Mouse (Mus musculus) midbrain, postnatal 0 days (tissue): ENCODE measurements around the gene Plau. TPM values are rescaled to one million over a fixed set of nuclear protein-coding genes. Genes with fewer than 3 reads are reported as not detected.

Source experiments
- ATAC-seq: fragments of 200-750 bp; cut with Nextera tagmentation; 2 replicates; pipeline ENCODE4 v1.8.0; 2017; ENCODE audit warnings: moderate number of reproducible peaks, mild to moderate bottlenecking, moderate TSS enrichment, moderate library complexity; ENCODE audit not compliant: low FRiP score
- DNase-seq: peaks from one replicate; pipeline ENCODE4 v3.0.0-alpha.2; 2015; ENCODE audit warnings: low spot score
- H3K27ac ChIP-seq: fragments of 300-500 bp; sonication (generic); 2 replicates; pipeline ENCODE4 v1.5.1; 2014; ENCODE audit warnings: low read depth, mild to moderate bottlenecking, low read length, mixed read lengths
- H3K27me3 ChIP-seq: fragments of 300-500 bp; sonication (generic); 2 replicates; pipeline ENCODE4 v1.6.1; 2014; ENCODE audit warnings: low read length, control low read depth, mixed read lengths; ENCODE audit not compliant: insufficient read depth
- H3K36me3 ChIP-seq: fragments of 300-500 bp; sonication (generic); 2 replicates; pipeline ENCODE4 v1.6.1; 2014; ENCODE audit warnings: low read length, control low read depth, mixed read lengths; ENCODE audit not compliant: insufficient read depth
- H3K4me1 ChIP-seq: fragments of 300-500 bp; sonication (generic); 2 replicates; pipeline ENCODE4 v1.6.1; 2014; ENCODE audit warnings: mild to moderate bottlenecking, control low read depth, antibody characterized with exemption, low read length, mixed read lengths; ENCODE audit not compliant: insufficient read depth
- H3K4me2 ChIP-seq: fragments of 300-500 bp; sonication (generic); 2 replicates; pipeline ENCODE4 v1.6.1; 2014; ENCODE audit warnings: low read depth, mild to moderate bottlenecking, low read length, mixed read lengths; ENCODE audit not compliant: poor library complexity, severe bottlenecking
- H3K4me3 ChIP-seq: fragments of 300-500 bp; sonication (generic); 2 replicates; pipeline ENCODE4 v1.5.1; 2014; ENCODE audit warnings: low read depth, mild to moderate bottlenecking, low read length, moderate library complexity
- H3K9ac ChIP-seq: fragments of 300-500 bp; sonication (generic); replicated peaks from 2 replicates; pipeline ENCODE4 v1.6.1; 2014; ENCODE audit warnings: mild to moderate bottlenecking, low read length, moderate library complexity, mixed read lengths; ENCODE audit not compliant: poor library complexity, severe bottlenecking
- H3K9me3 ChIP-seq: fragments of 300-500 bp; sonication (generic); 2 replicates; pipeline ENCODE4 v1.6.1; 2016; ENCODE audit warnings: low read length, control low read depth
- CTCF ChIP-seq: IDR thresholded peaks from 2 replicates; pipeline ENCODE4 v1.5.1; 2016; ENCODE audit warnings: antibody characterized with exemption, mild to moderate bottlenecking
- WGBS: fragments of 180-500 bp; shearing (Covaris S2); extraction: QIAGEN DNeasy Blood & Tissue Kit; methylation state at CpG from one replicate; pipeline ENCODE4 v1.1.7; 2014; 5-methylcytosine and 5-hydroxymethylcytosine counted together
- polyA plus RNA-seq: library from polyadenylated mRNA; unstranded; fragments of >200 nt; fragmentation: Nextera tagmentation; extraction: Ambion mirVana; gene quantifications from 2 replicates; pipeline ENCODE4 v1.2.1, GENCODE M21; 2015
- total RNA-seq: library from RNA; depleted of rRNA; stranded (reverse); fragments of >200 nt; gene quantifications from 2 replicates; pipeline ENCODE4 v1.2.3, GENCODE M21; 2014; rRNA removed

Plau gene
- total and polyA plus RNA-seq, 2 experiments from 2014 or later: 0.44 to 0.93 TPM

GRCm38 (mm10) chr14:20886266-20886665 lies 49.8 kb downstream of the Plau start:
- Histone ChIP-seq H3K27me3 (no peaks in the 10 kb centered on the region), H3K9ac (no peak overlapping the region), H3K36me3 (no peaks in the 10 kb centered on the region), H3K9me3 (no peaks in the 10 kb centered on the region), H3K27ac (no peak overlapping the region), H3K4me3 (no peak overlapping the region), H3K4me1 (no peaks in the 10 kb centered on the region), H3K4me2 (no peak overlapping the region)
- TF ChIP-seq CTCF: peak; percentile 37
- DNase-seq (no peak), ATAC-seq (no peak)
- 39% methylated on average over 4 of the region's 4 CpGs for WGBS

- no peaks in the 10 kb centered on the region for H3K4me1 ChIP-seq
- ATAC-seq: no peak
- DNase-seq: no peak
- no peak overlapping the region for H3K9ac ChIP-seq
- H3K4me3 ChIP-seq: no peak overlapping the region
- H3K9me3 ChIP-seq: no peaks in the 10 kb centered on the region
- no peak overlapping the region for H3K27ac ChIP-seq
- no peaks in the 10 kb centered on the region for H3K36me3 ChIP-seq
- no peak overlapping the region for H3K4me2 ChIP-seq
- TF ChIP-seq CTCF: no peak
- H3K27me3 ChIP-seq: no peaks in the 10 kb centered on the region
- WGBS: 89% methylated on average over 7 of the region's 7 CpGs
Measured at GRCm38 (mm10) chr14:20887541-20888085, 51.2 kb downstream of the Plau start.

GRCm38 (mm10) chr14:20891941-20892402 lies 55.5 kb downstream of the Plau start:
- DNase-seq: peak; percentile 68
- no peak for ATAC-seq
- Histone ChIP-seq H3K4me1 (no peaks in the 10 kb centered on the region), H3K9me3 (no peaks in the 10 kb centered on the region), H3K4me2 (no peak overlapping the region), H3K27me3 (no peaks in the 10 kb centered on the region), H3K9ac (no peak overlapping the region), H3K4me3 (no peak overlapping the region), H3K27ac (no peak overlapping the region), H3K36me3 (no peaks in the 10 kb centered on the region)
- TF ChIP-seq CTCF: no peak
- 32% methylated on average over 9 of the region's 9 CpGs for WGBS

Other genes starting within 250 kb of the Plau start
- gene Usp54, start 195.6 kb upstream of the Plau start, total RNA-seq: 25.5 and 29.5 TPM in 2 replicates
- gene Usp54, start 195.6 kb upstream of the Plau start, polyA plus RNA-seq: 6.0 and 7.3 TPM in 2 replicates
- not detected in 2 replicates for gene Myoz1, start 180.1 kb upstream of the Plau start, total RNA-seq
- 0.56 TPM in 1 of 2 replicates, not detected in the other for gene Myoz1, start 180.1 kb upstream of the Plau start, polyA plus RNA-seq
- 0.09 and 0.33 TPM in 2 replicates for gene Synpo2l, start 168.3 kb upstream of the Plau start, total RNA-seq
- 0.12 and 0.28 TPM in 2 replicates for gene Synpo2l, start 168.3 kb upstream of the Plau start, polyA plus RNA-seq
- 90.2 and 141 TPM in 2 replicates for gene Sec24c, start 162.4 kb upstream of the Plau start, total RNA-seq
- gene Sec24c, start 162.4 kb upstream of the Plau start, polyA plus RNA-seq: 62.4 and 63.7 TPM in 2 replicates
- 21.0 and 22.8 TPM in 2 replicates for gene Fut11, start 141.7 kb upstream of the Plau start, total RNA-seq
- gene Fut11, start 141.7 kb upstream of the Plau start, polyA plus RNA-seq: 23.0 and 23.7 TPM in 2 replicates
- gene Chchd1, start 133.7 kb upstream of the Plau start, total RNA-seq: 122 and 180 TPM in 2 replicates
- gene Chchd1, start 133.7 kb upstream of the Plau start, polyA plus RNA-seq: 186 and 195 TPM in 2 replicates
- 154 and 183 TPM in 2 replicates for gene Zswim8, start 129.1 kb upstream of the Plau start, total RNA-seq
- gene Zswim8, start 129.1 kb upstream of the Plau start, polyA plus RNA-seq: 35.1 and 37.8 TPM in 2 replicates
- 20.5 and 23.2 TPM in 2 replicates for gene Ndst2, start 102.1 kb upstream of the Plau start, total RNA-seq
- gene Ndst2, start 102.1 kb upstream of the Plau start, polyA plus RNA-seq: 14.0 and 14.1 TPM in 2 replicates
- gene Camk2g, start 42.6 kb upstream of the Plau start, total RNA-seq: 239 and 267 TPM in 2 replicates
- 261 and 284 TPM in 2 replicates for gene Camk2g, start 42.6 kb upstream of the Plau start, polyA plus RNA-seq
- gene Vcl, start 92.7 kb downstream of the Plau start, total RNA-seq: 21.6 and 25.7 TPM in 2 replicates
- 8.1 and 8.6 TPM in 2 replicates for gene Vcl, start 92.7 kb downstream of the Plau start, polyA plus RNA-seq
- 53.9 and 67.6 TPM in 2 replicates for gene Ap3m1, start 215.8 kb downstream of the Plau start, total RNA-seq
- gene Ap3m1, start 215.8 kb downstream of the Plau start, polyA plus RNA-seq: 50.1 and 54.2 TPM in 2 replicates
- 25.3 and 27.3 TPM in 2 replicates for gene Adk, start 215.9 kb downstream of the Plau start, total RNA-seq
- gene Adk, start 215.9 kb downstream of the Plau start, polyA plus RNA-seq: 48.3 and 50.6 TPM in 2 replicates